Mouse (Mus musculus) ES-E14 (cell line): ENCODE data around the gene Slc11a1. TPM values are rescaled to one million over a fixed set of nuclear protein-coding genes. Genes with fewer than 3 reads are reported as not detected.
"Not testable (repeated sequence)": the region's sequence is repeated elsewhere in the genome, so short reads cannot be mapped to it uniquely, and the experiment has no call there.

Experiments used
- DNase-seq: peaks from one replicate; pipeline ENCODE4 v3.0.0-alpha.2; 2013; ENCODE audit warnings: low read depth, low spot score
- H3K27ac ChIP-seq: 2 replicates; pipeline ENCODE4 v1.5.1; 2012; ENCODE audit warnings: low read depth, mild to moderate bottlenecking, low read length, moderate library complexity, mixed read lengths; ENCODE audit not compliant: poor library complexity, insufficient read depth, severe bottlenecking
- H3K36me3 ChIP-seq: 2 replicates; pipeline ENCODE4 v1.6.1; 2012; ENCODE audit warnings: mild to moderate bottlenecking, low read length, moderate library complexity, mixed read lengths; ENCODE audit not compliant: control insufficient read depth, poor library complexity, insufficient read depth, severe bottlenecking
- H3K4me1 ChIP-seq, 2 experiments: fragments of 150-350 bp in 1 of 2; sonication (generic) in 1 of 2; 2 replicates each; pipeline ENCODE4 v1.6.1; 2012; ENCODE audit warnings: low read length in 2 of 2, mild to moderate bottlenecking in 1 of 2, mixed read lengths in 1 of 2; ENCODE audit not compliant: control insufficient read depth in 2 of 2, insufficient read depth in 2 of 2, poor library complexity in 1 of 2
- H3K4me3 ChIP-seq, 2 experiments: fragments of 150-350 bp in 1 of 2; sonication (generic) in 1 of 2; 2 replicates each; pipeline ENCODE4 v1.5.1; 2012; ENCODE audit warnings: low read length in 2 of 2, low read depth in 1 of 2, mild to moderate bottlenecking in 1 of 2, mixed read lengths in 1 of 2; ENCODE audit not compliant: insufficient read depth in 1 of 2, poor library complexity in 1 of 2, severe bottlenecking in 1 of 2
- H3K9ac ChIP-seq: 2 replicates; pipeline ENCODE4 v1.6.1; 2012; ENCODE audit warnings: low read depth, mild to moderate bottlenecking, low read length, mixed read lengths; ENCODE audit not compliant: poor library complexity, insufficient read depth, severe bottlenecking
- H3K9me3 ChIP-seq: fragments of 150-350 bp; sonication (generic); 2 replicates; pipeline ENCODE4 v1.6.1; 2012; ENCODE audit warnings: low read depth, mild to moderate bottlenecking, low read length; ENCODE audit not compliant: control insufficient read depth, insufficient read depth
- CHD2 ChIP-seq: IDR thresholded peaks from 2 replicates; pipeline ENCODE4 v1.6.1; 2014; ENCODE audit warnings: mild to moderate bottlenecking, low read depth, low read length, inconsistent platforms
- HCFC1 ChIP-seq: IDR thresholded peaks from 2 replicates; pipeline ENCODE4 v1.6.1; 2012; ENCODE audit warnings: low read length, inconsistent platforms, borderline replicate concordance; ENCODE audit not compliant: insufficient read depth
- MAFK ChIP-seq: IDR thresholded peaks from 2 replicates; pipeline ENCODE4 v1.6.1; 2014; ENCODE audit warnings: mild to moderate bottlenecking, low read depth, low read length, inconsistent platforms; ENCODE audit not compliant: insufficient read depth
- ZC3H11A ChIP-seq: IDR thresholded peaks from 2 replicates; pipeline ENCODE4 v1.6.1; 2012; ENCODE audit warnings: low read depth, mild to moderate bottlenecking, inconsistent platforms, low read length, borderline replicate concordance
- ZNF384 ChIP-seq: IDR thresholded peaks from 2 replicates; pipeline ENCODE4 v1.6.1; 2012; ENCODE audit warnings: low read depth, low read length, inconsistent platforms
- in situ Hi-C, 2 experiments: fragments of 600-800 bp; cut with MboI; formaldehyde crosslinking; loops; one replicate each; pipeline ENCODE4 v1.15.1; 2025; ENCODE audit warnings: low sequenced_read_pairs in 2 of 2, inconsistent platforms in 1 of 2; ENCODE audit not compliant: unreplicated experiment in 2 of 2
- total RNA-seq: library from RNA; depleted of rRNA; stranded (reverse); fragments of 300-350 nt; gene quantifications from 2 replicates; pipeline ENCODE4 v1.2.3, GENCODE M21; 2012

Slc11a1 gene
- total RNA-seq, 1 experiment: 19.9 TPM

GRCm38 (mm10) chr1:74340361-74340764, 34.6 kb upstream of the Slc11a1 start:
- Histone ChIP-seq H3K4me1 (peaks cover 6 to 12% of the 10 kb centered on the region in 2 experiments), H3K36me3 (no peaks in the 10 kb centered on the region; the same call in 1 of the 2 replicates), H3K27ac (no peak overlapping the region), H3K4me3 (no peak overlapping the region), H3K9ac (no peak overlapping the region), H3K9me3 (no peaks in the 10 kb centered on the region)
- TF ChIP-seq CHD2: no peak
- TF ChIP-seq MAFK: no peak
- TF ChIP-seq HCFC1: no peak
- no peak for TF ChIP-seq ZC3H11A
- TF ChIP-seq ZNF384: no peak
- DNase-seq: no peak
- in situ Hi-C loops: no loop called here

GRCm38 (mm10) chr1:74340992-74341391, 34.0 kb upstream of the Slc11a1 start:
- H3K4me1 ChIP-seq: peaks cover 6 to 12% of the 10 kb centered on the region in 2 experiments
- H3K27ac ChIP-seq, H3K9ac ChIP-seq, DNase-seq, H3K9me3 ChIP-seq, H3K4me3 ChIP-seq, H3K36me3 ChIP-seq, in situ Hi-C loops: not testable (repeated sequence)

GRCm38 (mm10) chr1:74341898-74342297, 33.1 kb upstream of the Slc11a1 start:
- Histone ChIP-seq H3K4me1 (peaks cover 6 to 12% of the 10 kb centered on the region in 2 experiments), H3K36me3 (no peaks in the 10 kb centered on the region; the same call in 1 of the 2 replicates), H3K27ac (no peak overlapping the region), H3K4me3 (no peak overlapping the region), H3K9ac (no peak overlapping the region), H3K9me3 (no peaks in the 10 kb centered on the region)
- TF ChIP-seq CHD2 (no peak), MAFK (no peak), ZC3H11A (no peak)
- DNase-seq: no peak
- in situ Hi-C loops: no loop called here

GRCm38 (mm10) chr1:74342308-74342707, 32.7 kb upstream of the Slc11a1 start:
- Histone ChIP-seq H3K9me3 (no peaks in the 10 kb centered on the region), H3K4me3 (no peak overlapping the region), H3K9ac (no peak overlapping the region), H3K4me1 (peaks cover 6 to 11% of the 10 kb centered on the region in 2 experiments), H3K27ac (no peak overlapping the region), H3K36me3 (no peaks in the 10 kb centered on the region; the same call in 1 of the 2 replicates)
- TF ChIP-seq ZNF384 (no peak), CHD2 (no peak), HCFC1 (no peak), MAFK (no peak), ZC3H11A (no peak)
- DNase-seq: no peak
- in situ Hi-C loops: no loop called here

- H3K9ac ChIP-seq: no peak overlapping the region
- in situ Hi-C loops: no loop called here
- H3K4me3 ChIP-seq: no peak overlapping the region
- peaks cover 4 to 5% of the 10 kb centered on the region in 2 experiments for H3K4me1 ChIP-seq
- H3K9me3 ChIP-seq: no peaks in the 10 kb centered on the region
- no peak overlapping the region for H3K27ac ChIP-seq
- DNase-seq: no peak
- TF ChIP-seq ZNF384: no peak
- no peak for TF ChIP-seq HCFC1
- TF ChIP-seq CHD2: no peak
- no peak for TF ChIP-seq ZC3H11A
- no peak for TF ChIP-seq MAFK
- no peaks in the 10 kb centered on the region; the same call in 1 of the 2 replicates for H3K36me3 ChIP-seq
These were observed 31.8 kb upstream of the Slc11a1 start for GRCm38 (mm10) chr1:74343161-74343560.
